Mouse (Mus musculus): ENCODE measurements around the gene Nhsl2.

Nhsl2 gene

DNA sequence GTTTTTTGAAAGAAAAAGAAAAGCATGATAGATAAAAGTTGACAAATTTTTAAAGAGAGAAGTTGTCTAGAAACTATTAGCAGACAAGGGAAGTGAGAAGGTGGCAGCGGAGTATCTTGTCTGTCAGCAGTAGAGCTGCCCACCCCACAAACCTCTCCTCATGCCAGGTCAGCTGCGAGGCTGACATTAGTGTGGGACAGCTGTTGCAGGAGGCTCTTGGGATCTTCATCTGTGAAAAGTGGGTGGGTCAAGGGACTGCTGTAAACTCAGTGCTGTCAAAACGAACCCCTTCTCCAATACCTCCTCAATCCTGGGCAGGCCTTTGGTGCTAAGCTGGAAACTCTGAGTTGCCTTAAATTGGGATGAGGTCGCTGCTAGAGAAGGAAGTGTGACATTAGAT, 202.0 kb downstream of the Nhsl2 start:
- no peak for DNase-seq (ENCODE audit: low spot score in 2 of 2)

DNA sequence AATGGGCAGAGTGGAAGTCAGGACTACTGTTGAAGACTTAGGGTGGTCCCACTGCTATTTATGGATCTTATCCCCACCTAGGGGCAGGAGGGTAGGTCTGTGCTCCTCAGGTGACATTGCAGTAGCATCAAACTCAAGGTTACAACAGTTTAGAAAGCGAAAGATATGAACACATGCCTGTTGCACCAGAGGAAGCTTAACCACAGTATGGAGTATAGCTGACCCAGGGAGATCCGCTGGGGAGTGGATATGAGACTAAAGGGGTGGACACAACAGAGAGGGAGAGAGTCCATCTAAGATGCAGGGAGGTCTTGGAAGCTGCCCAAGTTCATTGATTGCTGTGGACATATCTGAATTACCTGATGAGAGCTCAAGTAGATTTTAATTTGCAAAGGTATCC, 204.2 kb downstream of the Nhsl2 start:
- DNase-seq (ENCODE audit: low spot score in 2 of 2) = no peak

DNA sequence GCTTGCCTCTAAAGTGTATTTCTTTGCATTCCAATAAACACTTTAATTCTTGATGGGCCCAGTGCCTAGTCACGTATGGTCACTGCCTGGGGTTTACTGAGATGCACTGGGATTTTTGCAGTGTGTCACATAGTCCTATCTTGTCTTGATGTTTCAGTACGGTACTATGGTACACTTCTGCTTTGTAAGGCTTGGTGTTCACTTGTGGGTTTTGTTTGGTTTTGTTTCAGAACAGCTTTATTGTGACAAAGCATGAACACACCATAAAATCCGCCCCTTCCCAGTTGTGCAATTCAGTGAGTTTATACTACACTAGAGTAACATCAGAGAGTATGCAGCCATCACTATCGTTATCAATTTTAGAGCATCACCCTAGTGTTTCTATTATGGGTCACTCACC, 204.8 kb downstream of the Nhsl2 start:
- no peak for DNase-seq (ENCODE audit: low spot score in 2 of 2)

DNA sequence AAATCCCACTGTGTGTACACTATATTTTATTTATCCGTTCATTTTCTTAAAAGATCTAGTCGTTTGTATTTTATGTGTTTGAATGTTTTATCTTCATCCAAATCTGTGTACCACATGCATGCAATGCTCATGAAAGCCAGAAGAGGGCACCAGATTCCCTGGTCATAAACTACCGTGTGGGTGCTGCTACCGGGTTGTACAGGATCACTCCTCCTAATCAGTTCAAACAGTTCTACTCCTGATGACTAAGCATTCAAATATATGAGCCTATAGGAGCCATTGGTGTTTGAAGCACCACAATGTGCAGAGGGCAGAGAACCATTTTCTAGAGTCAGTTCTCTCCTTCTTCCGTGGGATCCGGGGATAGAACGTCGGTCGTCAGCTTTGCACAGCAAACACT, 210.3 kb downstream of the Nhsl2 start:
- peak in 1 of 2 experiments; percentile 39 for DNase-seq (ENCODE audit: low spot score in 2 of 2)

DNA sequence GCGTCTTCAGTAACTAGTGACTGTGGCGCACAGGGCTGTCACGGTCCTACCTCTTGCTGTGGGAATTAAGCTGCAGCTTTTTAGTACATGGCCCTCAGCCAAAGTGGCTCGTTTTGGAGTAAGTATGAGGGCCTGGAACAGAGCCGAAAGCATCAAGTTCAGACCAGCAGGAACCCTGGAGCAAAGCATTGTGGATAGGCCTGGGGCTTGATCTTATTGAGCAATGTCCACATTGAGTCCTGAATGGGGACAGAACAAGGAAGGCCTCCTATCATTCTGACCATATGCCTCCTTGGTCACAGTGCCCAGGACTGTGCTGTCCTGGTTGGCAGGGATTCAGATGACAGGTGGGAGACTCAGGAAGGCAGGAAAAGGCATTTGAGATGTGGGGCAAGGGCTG, 211.1 kb downstream of the Nhsl2 start:
- DNase-seq (ENCODE audit: low spot score in 2 of 2) = no peak

DNA sequence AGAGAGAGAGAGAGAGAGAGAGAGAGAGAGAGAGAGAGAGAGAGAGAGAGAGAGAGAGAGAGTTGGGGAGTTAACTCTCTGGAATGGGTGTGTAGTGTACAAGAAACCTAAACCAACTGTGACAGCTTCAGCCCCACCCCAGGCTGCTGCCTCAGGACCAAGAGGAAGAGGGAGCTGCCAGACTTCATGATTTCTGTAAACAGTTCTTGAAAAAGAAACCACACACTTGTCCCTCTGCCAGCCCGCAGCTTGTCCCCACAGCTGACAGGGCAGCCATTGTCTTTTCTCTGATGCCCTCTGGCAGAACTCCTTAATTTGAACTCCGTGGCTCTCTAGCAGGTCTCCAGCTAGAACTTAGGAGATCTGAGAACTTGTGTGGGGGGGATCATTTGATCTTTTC, 211.7 kb downstream of the Nhsl2 start:
- peak in 1 of 2 experiments; percentile 26 for DNase-seq (ENCODE audit: low spot score in 2 of 2)

DNA sequence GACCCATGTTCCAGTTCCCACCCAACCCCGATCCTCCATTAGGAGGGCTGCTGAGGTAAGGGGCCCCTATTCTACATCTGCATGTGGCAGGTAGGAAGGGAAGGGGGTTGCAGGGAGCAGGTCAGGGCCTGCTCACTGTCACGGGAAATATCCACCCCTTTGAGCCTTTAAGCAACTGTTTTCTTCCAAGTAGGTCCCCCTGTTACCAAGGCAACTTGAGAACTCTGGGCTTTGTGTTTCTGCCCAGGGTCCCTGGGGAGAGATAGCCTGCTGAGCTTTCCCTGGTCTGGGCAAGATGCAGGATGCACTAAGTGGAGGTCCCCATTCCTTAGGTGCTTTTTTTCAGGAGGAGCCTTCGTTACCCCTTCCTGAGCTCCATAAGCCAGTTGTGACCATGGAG, 214.9 kb downstream of the Nhsl2 start:
- DNase-seq (ENCODE audit: low spot score in 2 of 2) = no peak

DNA sequence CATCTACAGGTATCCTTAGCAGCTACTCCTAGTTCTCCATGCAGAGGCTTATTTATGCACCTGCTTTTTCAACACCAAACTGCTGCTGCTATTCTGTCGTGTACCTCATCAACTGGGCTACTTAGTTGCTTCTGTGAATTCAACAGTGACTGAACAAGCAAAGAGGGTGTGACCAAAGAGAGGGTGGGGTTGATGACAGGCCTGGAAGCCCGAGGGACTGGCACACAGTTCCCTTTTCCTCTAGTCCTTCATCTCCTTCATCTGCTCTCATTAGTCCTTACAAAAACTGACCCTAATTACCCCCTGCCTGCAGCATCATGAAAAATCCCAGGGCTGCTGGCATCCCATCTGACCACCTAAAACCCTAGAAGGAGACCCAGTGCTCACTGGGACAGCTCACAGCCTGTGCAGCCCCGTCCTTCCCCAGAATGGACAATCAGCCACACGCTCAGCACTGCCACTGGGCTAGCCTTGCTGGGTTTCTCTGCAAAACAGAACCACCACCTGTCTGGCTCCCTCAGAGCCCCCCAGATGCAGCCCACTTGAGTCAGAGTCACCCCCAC, 216.1 kb downstream of the Nhsl2 start:
- no peak for DNase-seq (ENCODE audit: low spot score in 2 of 2)

DNA sequence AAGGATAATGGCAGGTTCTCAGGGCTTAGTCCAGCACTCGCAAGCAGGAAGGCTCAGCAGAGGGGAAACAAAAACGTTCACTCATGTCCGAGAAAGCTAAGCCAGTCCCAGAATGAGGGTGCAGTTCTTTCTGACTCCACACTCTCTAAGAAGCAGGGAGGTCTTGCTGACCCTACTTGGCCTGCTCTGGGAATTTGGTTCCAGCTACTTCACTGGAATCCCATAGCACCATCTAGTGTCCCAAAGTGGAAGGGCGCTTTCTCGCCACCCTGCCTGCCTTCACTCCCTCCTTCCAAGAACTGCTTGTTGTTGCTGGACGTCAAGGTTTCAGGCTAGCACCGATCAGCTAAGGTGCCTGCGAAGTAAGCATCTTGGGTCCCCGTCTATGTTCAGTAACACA, 216.9 kb downstream of the Nhsl2 start:
- DNase-seq (ENCODE audit: low spot score in 2 of 2) = peak in 1 of 2 experiments; percentile 39

DNA sequence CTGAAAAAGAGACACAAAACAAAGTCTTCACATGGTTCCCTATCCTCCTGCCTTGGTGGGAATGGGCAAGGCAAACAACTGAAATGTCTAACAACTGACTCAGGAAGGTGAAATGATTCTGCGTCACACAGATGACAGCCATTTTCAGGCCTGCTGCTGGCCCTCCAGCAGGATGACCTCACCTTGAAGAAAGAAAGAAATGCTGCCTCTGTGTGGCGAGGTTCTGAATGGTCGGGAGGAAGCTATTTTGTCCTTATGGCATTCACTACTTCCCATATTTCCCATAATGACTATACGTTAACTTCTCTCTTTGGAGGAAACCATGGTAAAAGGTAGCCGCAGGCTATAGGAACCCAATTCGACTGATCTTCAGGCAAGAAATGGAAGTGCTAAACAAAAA, 217.9 kb downstream of the Nhsl2 start:
- no peak for DNase-seq (ENCODE audit: low spot score in 2 of 2)

DNA sequence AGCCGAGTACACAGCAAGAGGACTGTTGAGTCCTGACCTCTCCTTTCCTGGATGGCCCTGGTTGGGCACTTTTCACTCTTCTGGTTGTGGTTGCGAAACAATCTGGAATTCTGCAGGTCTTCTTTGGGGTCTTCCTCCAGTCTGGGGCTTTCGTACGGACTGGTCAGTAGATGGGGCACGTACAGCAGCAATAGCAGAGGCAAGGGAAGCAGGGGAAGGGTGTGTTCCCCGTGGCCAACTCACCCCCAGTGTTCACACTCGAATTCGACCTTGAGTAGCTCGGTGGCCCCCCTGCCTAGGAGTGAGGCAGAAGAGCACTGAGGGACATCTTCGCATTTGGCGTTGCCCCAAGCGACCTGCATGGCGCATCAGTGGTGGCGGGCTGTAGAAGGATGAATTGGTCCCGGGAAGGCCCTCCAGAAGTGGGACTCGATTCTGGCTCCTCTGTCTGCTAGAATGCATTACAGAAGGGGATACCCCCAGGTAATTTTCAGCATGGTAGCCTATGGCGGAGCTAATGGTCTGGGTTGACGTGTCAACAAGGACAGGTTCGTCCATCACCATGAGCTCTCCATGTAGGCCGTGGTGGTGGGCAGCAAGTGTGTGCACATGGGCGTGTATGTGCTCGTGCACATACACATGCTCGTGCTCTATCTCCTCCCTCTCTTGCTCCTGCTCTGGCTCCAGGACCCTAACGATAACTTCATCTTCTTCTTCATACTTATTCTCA, 219.8 kb downstream of the Nhsl2 start:
- no peak for DNase-seq (ENCODE audit: low spot score in 2 of 2)

DNA sequence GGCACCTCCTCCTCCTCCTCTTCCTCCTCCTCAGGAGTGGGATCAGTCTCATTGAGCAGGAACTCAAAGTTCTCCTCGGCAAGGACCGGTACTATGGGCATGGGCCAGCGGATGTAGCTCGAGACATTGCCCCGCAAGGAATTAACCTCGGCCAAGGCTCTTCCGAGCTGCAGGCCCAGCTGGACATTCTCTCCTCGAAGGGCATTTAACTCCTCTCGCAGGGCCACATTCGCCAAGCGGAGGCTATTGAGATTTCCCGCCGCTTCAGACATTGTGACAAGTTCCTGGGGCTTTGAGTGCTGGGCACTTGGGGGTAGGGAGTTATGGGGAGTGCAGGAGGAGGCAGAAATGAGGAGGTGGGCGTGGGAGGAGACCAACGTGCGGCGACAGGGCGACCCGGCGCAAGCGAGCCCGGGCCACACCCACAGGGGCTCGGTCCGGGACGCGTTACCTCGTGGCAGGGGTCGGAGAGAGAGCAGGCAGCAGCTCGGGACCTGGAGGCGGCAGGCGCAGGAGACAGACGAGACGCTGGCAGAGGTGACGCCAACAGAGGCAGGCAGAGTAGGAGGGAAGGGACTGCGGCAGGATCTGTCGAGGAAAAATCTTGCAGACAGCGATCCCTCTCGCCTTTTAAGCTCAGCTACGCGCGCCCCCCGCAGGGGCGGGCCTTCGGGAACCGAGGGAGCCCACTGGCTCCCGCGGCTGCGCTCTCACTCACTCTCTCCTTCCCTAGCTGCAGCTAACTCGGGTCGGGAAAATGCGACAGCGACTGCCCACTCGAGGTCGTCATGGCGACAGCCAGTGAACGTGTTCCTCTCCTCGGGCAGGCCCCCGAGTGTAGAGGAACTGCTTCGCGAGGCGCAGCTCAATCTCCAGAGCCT, 221.6 kb downstream of the Nhsl2 start, which contains the start of gene Rtl5:
TSS of gene Rtl5 (minus strand) at position 714 of the 881 bp plus-strand sequence.
- DNase-seq (ENCODE audit: low spot score in 2 of 2) = peak in 1 of 2 experiments; percentile 6

DNA sequence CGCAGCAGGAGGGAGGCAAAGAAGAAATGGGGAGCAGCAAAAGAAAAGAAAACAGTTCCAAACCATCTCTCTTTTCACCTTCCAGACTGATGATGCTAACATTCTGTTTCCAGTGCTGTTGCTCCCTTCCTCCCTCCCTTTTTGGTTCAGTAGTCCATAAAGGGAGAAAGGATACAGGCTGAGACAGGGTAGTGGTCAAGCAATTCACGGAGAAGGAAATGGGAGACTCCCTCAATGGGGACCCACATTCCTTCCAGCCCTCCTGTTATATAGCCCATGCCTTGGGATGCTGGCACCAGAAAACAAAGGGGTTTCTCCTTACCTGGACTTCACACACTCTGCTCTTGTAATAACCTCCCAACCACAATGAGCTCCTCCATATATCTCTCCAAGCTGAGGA, 222.3 kb downstream of the Nhsl2 start:
- DNase-seq (ENCODE audit: low spot score in 2 of 2) = no peak

DNA sequence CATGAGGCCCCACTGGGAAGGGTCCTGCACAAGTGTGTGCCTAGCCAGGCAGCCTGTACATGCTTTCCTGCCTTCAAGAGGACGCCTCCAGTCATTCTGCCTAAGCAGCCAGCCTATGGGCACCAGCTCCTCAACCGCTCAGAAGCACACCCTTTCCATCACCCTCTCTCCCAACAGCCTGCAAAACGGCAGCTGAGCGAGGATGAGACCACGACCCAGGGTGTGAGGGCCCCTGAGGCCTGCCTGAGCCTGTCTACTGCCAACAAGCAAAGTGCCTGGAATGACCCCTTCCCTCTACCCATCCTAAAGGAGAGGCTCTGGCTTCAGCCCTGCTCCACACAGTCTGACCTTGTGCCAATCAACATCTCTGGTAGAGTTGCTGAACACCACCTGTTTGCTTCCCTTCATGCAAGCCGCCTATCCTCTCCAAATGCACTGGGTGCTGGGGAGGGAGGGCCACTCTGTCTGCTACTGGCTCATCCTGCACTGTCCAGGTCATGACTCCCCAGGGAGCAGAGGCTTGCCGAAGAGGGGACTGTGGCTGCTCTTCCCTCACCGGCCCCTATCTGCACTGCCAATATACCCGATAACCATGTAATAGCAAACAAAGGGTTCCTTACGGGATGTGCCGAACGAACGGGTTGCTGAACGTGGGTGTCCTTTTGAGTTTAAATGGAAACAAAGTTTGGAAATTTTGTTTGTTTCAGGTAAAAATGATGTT, 224.6 kb downstream of the Nhsl2 start:
- no peak for DNase-seq (ENCODE audit: low spot score in 2 of 2)

DNA sequence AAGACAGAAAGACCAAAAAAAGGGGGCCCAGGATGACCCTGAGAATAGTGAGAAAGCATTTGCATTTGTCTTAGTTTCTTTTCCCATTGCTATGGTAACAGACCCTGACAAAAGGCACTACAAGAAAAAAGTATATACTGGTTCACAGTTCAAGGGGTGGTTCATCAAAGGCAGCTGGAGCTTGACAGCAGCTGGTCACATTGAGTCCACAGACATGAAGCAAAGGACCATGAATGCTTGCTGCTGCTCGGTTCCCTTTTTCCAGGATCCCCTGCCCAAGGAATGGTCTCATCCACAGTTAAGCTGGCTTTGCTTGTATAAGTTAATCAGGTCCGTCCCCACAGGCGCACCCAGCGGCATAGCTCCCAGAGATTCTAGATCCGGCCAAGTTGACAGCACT, 225.2 kb downstream of the Nhsl2 start:
- DNase-seq (ENCODE audit: low spot score in 2 of 2) = no peak

DNA sequence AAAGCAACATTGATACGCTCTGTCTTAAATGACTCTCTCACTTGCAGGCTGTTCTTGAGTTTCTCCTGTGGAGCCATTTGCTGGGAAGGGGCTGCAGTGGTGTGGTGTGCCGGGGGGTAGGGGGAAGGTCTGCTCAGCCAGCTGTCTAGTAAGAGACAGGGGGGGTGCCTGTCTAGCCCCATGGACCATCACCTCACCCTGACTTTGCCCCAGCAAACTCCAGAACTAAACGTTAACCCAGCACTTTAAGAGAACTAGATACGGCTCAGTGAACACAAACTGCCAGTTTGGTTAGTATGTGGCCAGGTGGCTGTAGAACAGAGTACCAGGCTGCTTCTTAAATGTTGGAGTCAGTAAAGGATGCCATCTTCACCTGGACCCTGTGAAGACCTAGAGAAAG, 226.0 kb downstream of the Nhsl2 start:
- DNase-seq (ENCODE audit: low spot score in 2 of 2) = no peak

DNA sequence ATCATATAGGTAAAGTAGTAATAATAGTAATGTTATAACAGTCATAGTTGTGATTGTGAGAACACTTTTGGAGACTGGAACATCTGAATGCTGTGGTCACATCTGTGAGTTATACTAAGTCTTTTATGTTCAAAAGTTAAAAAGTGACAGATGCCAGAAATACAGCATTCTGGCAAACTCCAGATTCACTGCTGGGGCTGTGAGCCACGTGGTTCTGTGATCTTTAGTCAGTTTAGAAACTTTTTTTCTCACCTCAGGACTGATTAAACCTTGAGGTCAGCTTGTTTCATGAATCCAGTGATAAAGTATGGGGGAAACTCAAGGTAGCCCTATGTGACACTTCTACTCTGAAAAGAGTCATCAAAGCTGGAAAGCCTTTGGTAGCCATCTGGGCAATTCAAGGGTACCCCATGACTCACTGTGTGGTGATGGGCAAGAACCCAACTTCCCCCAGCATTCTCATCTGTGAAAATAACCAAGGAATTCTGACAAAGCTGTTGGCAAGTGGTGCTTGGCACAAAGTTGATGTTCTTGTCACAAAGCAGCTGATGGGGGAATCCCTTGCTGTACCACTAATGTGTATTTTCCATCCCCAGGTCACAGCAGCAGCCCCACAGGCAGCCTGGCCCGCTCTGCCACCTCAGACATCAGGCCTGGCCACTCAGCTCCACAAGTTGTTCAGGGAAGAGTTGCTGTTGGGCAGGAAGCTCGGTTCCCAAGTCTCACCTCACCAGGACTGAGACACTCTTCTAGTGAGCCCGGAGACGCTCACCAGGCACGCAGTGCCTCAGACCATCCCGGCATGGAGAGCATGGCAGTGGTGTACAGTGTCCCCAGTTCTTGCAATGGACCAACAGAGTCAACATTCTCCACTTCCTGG, 227.9 kb downstream of the Nhsl2 start:
- DNase-seq (ENCODE audit: low spot score in 2 of 2) = no peak

DNA sequence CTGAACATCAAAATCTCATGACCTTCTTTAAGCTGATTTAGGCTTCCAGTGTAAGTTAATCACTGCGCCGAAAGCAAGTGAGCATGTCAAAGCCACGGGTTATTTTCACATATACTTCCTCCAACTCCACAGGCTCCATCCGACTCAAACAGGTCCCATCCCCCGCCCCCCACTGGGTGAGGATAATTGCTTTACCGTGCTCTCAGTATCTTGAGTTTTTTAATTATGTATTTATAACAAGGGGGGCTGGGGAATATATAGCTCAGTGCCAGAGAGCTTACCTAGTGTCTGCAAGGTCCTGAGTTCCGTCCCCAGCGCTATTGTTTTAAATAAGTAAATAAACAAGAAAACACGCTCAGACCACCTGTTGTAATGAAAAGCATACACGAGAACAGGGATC, 231.9 kb downstream of the Nhsl2 start:
- DNase-seq (ENCODE audit: low spot score in 2 of 2) = no peak

DNA sequence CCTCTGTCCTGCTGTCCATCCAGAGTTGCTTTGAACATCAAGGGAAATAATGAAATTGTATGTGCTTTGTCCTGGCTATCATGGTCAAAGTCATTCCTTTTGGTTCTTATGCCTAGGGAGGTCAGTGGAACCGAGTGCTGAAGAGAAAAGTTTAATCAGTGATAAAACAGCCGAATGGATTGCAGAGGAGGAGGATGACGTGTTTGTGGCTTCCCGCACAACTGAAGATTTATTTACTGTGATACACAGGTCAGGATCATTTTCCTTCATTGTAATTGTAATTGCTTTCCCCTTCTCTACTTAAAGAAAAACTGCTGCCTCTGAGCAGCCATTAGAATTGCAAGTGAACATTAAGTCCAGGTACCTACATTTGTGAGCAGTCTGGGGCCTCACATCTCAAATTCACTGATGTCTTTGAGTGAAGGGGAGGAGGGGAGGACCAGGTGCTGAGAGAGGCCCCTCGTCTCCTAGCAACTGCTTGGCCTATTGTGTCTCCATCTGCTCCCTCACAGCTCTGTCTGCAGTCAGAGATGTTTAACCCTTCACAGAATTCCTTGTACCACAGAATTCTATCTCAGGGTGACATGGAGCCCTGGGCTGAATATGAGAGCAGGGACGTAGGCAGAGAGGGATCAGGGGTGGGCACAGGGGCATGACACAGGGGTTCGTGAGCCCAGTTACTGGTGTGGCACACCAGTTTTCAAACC, 232.5 kb downstream of the Nhsl2 start:
- no peak for DNase-seq (ENCODE audit: low spot score in 2 of 2)

DNA sequence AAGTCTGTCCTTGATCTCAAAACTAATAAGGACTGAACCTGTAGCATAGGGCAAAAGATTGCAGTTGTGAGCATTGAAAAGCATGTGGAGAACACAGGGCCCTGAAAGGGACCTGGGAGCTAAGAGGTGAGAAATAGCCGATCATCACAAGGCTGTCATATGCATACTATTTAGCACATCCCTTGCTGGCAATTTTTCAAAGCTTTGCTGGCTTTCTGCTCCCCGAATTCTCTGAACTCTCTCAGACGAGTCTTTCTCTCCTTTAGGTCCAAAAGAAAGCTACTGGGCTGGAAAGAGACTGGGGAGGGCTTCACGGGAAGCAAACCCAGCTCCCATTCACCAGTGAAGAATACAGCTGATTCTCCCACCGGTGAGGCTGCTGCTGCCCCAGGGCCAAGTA, 233.2 kb downstream of the Nhsl2 start:
- no peak for DNase-seq (ENCODE audit: low spot score in 2 of 2)

All from natural killer cell, adult 2 months (primary cell).